Mouse (Mus musculus) 416B (cell line): Measurements from ENCODE around the gene Gm42372.
A peak's percentile ranks its signal among the peaks of the same experiment; 100 is the strongest.

Source experiments
- DNase-seq: peaks from one replicate; pipeline ENCODE4 v3.0.0; 2011; ENCODE audit warnings: low read depth

The Gm42372 gene

GRCm38 (mm10) chr7:17007300-17007699 is 24.4 kb downstream of the Gm42372 start:
- DNase-seq: peak; percentile 74

- peak; percentile 42 for DNase-seq
Observed at GRCm38 (mm10) chr7:17009326-17010009, 26.6 kb downstream of the Gm42372 start.

GRCm38 (mm10) chr7:17010010-17010347 is 27.1 kb downstream of the Gm42372 start:
- no peak for DNase-seq

GRCm38 (mm10) chr7:17011909-17012590 is 29.2 kb downstream of the Gm42372 start:
- DNase-seq: no peak

GRCm38 (mm10) chr7:17015381-17015780 is 32.5 kb downstream of the Gm42372 start:
- DNase-seq: no peak

- peak; percentile 88 for DNase-seq
Observed at GRCm38 (mm10) chr7:17017036-17017435, 34.1 kb downstream of the Gm42372 start.

- no peak for DNase-seq
Observed at GRCm38 (mm10) chr7:17017921-17018320, 35.0 kb downstream of the Gm42372 start.

- DNase-seq: no peak
Observed at GRCm38 (mm10) chr7:17019426-17020166, 36.7 kb downstream of the Gm42372 start.

- no peak for DNase-seq
Observed at GRCm38 (mm10) chr7:17022176-17022575, 39.3 kb downstream of the Gm42372 start.

GRCm38 (mm10) chr7:17023701-17024100 is 40.8 kb downstream of the Gm42372 start:
- peak; percentile 36 for DNase-seq

- peak; percentile 59 for DNase-seq
Observed at GRCm38 (mm10) chr7:17024141-17024540, 41.3 kb downstream of the Gm42372 start.

- peak; percentile 77 for DNase-seq
Observed at GRCm38 (mm10) chr7:17024814-17025504, 42.1 kb downstream of the Gm42372 start.

- peak; percentile 46 for DNase-seq
Observed at GRCm38 (mm10) chr7:17025505-17025894, 42.6 kb downstream of the Gm42372 start.

- no peak for DNase-seq
Observed at GRCm38 (mm10) chr7:17025896-17026622, 43.2 kb downstream of the Gm42372 start.

GRCm38 (mm10) chr7:17026710-17027587 is 44.1 kb downstream of the Gm42372 start:
- peak; percentile 94 for DNase-seq

- peak; percentile 93 for DNase-seq
Observed at GRCm38 (mm10) chr7:17027588-17028343, 44.9 kb downstream of the Gm42372 start, which contains the start of gene Ppp5c. Ppp5c (minus strand) TSS chr7:17027924.

GRCm38 (mm10) chr7:17028923-17029322 is 46.0 kb downstream of the Gm42372 start:
- no peak for DNase-seq

- no peak for DNase-seq
Observed at GRCm38 (mm10) chr7:17030239-17030638, 47.4 kb downstream of the Gm42372 start.
